ENCODE assay signal across 10 mouse cellular contexts in the genomic region with DNA sequence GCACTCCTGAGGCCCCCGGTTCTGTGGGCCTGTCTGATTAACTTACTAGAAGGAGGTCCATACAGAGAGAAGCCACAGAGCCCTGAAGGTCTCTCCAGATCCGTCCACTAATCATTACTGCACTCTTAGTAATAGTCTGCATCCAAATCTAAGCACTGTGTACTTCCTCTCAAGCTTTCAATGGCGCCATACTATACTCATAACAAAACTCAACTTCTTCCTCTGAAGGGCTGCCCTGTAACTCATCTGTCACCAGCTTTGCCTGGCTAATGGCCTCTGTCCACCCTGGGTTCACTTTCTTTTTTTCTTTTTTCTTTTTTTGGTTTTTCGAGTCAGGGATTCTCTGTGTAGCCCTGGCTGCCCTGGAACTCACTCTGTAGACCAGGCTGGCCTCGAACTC. TPM values are rescaled to one million over a fixed set of nuclear protein-coding genes. Genes with fewer than 3 reads are reported as not detected.
DNase-seq lines count a peak whose midpoint lies in the region; ATAC-seq lines count a peak whose summit lies in the region.
"Had no signal": no experiment of that assay in that cellular context is flagged by ENCODE, and none has a peak within 500 bp of the region (broad histone marks: within the 10 kb centered on the region; RNA-seq: fewer than 3 reads in every experiment).

No protein-coding gene starts in this region.

- H3K27me3 ChIP-seq in forebrain, embryonic 14.5 days (replicated peaks; ENCODE audit: control insufficient read depth, insufficient read depth, low read length) = no peaks in the 10 kb centered on the region
- no peaks in the 10 kb centered on the region for H3K27me3 ChIP-seq in forebrain, embryonic 10.5 days (ENCODE audit: poor library complexity, severe bottlenecking)
- no peaks in the 10 kb centered on the region for H3K27me3 ChIP-seq in neural tube, embryonic 12.5 days (replicated peaks)
- H3K27me3 ChIP-seq in limb, embryonic 12.5 days = no peaks in the 10 kb centered on the region
- H3K27me3 ChIP-seq in neural tube, embryonic 15.5 days (replicated peaks) = no peaks in the 10 kb centered on the region

- H3K4me2 ChIP-seq in forebrain, embryonic 14.5 days (ENCODE audit: low read length) = peak overlapping the region; percentile 98; the same call in 1 of the 2 replicates
- H3K4me2 ChIP-seq in neural tube, embryonic 12.5 days (replicated peaks) = peak overlapping the region; percentile 90
- peak overlapping the region; percentile 92; the same call in 1 of the 2 replicates for H3K4me2 ChIP-seq in limb, embryonic 12.5 days
- H3K4me2 ChIP-seq in neural tube, embryonic 15.5 days = peak overlapping the region; percentile 81

- ATAC-seq in forebrain, embryonic 14.5 days = no peak
- ATAC-seq in neural tube, embryonic 12.5 days (ENCODE audit: low FRiP score, low read depth) = no peak
- ATAC-seq in limb, embryonic 12.5 days (ENCODE audit: insufficient number of reproducible peaks, insufficient read depth, low FRiP score, low TSS enrichment, low read depth) = no peak
- ATAC-seq in neural tube, embryonic 15.5 days (ENCODE audit: low FRiP score) = no peak

- 86% methylated on average over 5 of the region's 5 CpGs for WGBS in forebrain, embryonic 14.5 days
- 87% methylated on average over 5 of the region's 5 CpGs for WGBS in forebrain, embryonic 10.5 days
- 88% methylated on average over 5 of the region's 5 CpGs for WGBS in neural tube, embryonic 12.5 days
- WGBS in limb, embryonic 12.5 days = 69% methylated on average over 5 of the region's 5 CpGs
- WGBS in neural tube, embryonic 15.5 days = 88% methylated on average over 5 of the region's 5 CpGs

- H3K36me3 ChIP-seq in forebrain, embryonic 14.5 days (ENCODE audit: control insufficient read depth, insufficient read depth, low read length) = peaks cover 19% of the 10 kb centered on the region
- H3K36me3 ChIP-seq in forebrain, embryonic 10.5 days (replicated peaks) = peaks cover 34% of the 10 kb centered on the region
- peaks cover 11% of the 10 kb centered on the region; the same call in 1 of the 2 replicates for H3K36me3 ChIP-seq in neural tube, embryonic 12.5 days
- H3K36me3 ChIP-seq in limb, embryonic 12.5 days = peaks cover 33% of the 10 kb centered on the region
- H3K36me3 ChIP-seq in neural tube, embryonic 15.5 days = peaks cover 22% of the 10 kb centered on the region

- H3K27ac ChIP-seq in forebrain, embryonic 14.5 days (ENCODE audit: low read depth, low read length) = no peak overlapping the region
- no peak overlapping the region for H3K27ac ChIP-seq in forebrain, embryonic 10.5 days
- H3K27ac ChIP-seq in neural tube, embryonic 12.5 days = no peak overlapping the region
- H3K27ac ChIP-seq in limb, embryonic 12.5 days = no peak overlapping the region
- no peak overlapping the region for H3K27ac ChIP-seq in neural tube, embryonic 15.5 days (replicated peaks)

- no peak overlapping the region for H3K9ac ChIP-seq in forebrain, embryonic 14.5 days (ENCODE audit: low read length)
- no peak overlapping the region for H3K9ac ChIP-seq in neural tube, embryonic 12.5 days
- no peak overlapping the region for H3K9ac ChIP-seq in limb, embryonic 12.5 days (replicated peaks)
- H3K9ac ChIP-seq in neural tube, embryonic 15.5 days (replicated peaks) = no peak overlapping the region

- no peaks in the 10 kb centered on the region for H3K9me3 ChIP-seq in forebrain, embryonic 14.5 days (replicated peaks; ENCODE audit: control insufficient read depth, low read length)
- no peaks in the 10 kb centered on the region for H3K9me3 ChIP-seq in forebrain, embryonic 10.5 days
- H3K9me3 ChIP-seq in neural tube, embryonic 12.5 days = no peaks in the 10 kb centered on the region
- no peaks in the 10 kb centered on the region for H3K9me3 ChIP-seq in limb, embryonic 12.5 days
- no peaks in the 10 kb centered on the region for H3K9me3 ChIP-seq in neural tube, embryonic 15.5 days (replicated peaks)

- H3K4me1 ChIP-seq in forebrain, embryonic 14.5 days (ENCODE audit: control insufficient read depth, insufficient read depth, low read length) = peaks cover 5% of the 10 kb centered on the region; the same call in 1 of the 2 replicates
- peaks cover 24% of the 10 kb centered on the region for H3K4me1 ChIP-seq in forebrain, embryonic 10.5 days
- H3K4me1 ChIP-seq in neural tube, embryonic 12.5 days = peaks cover 13% of the 10 kb centered on the region
- H3K4me1 ChIP-seq in limb, embryonic 12.5 days (replicated peaks) = peaks cover 8% of the 10 kb centered on the region
- H3K4me1 ChIP-seq in neural tube, embryonic 15.5 days = peaks cover 18% of the 10 kb centered on the region

- no peak overlapping the region for H3K4me3 ChIP-seq in forebrain, embryonic 14.5 days (ENCODE audit: low read depth, low read length)
- H3K4me3 ChIP-seq in forebrain, embryonic 10.5 days = no peak overlapping the region; the same call in 1 of the 2 replicates
- H3K4me3 ChIP-seq in neural tube, embryonic 12.5 days = no peak overlapping the region
- peak overlapping the region; percentile 68 for H3K4me3 ChIP-seq in limb, embryonic 12.5 days (replicated peaks)
- no peak overlapping the region for H3K4me3 ChIP-seq in neural tube, embryonic 15.5 days (replicated peaks)

- DNase-seq in forebrain, embryonic 14.5 days (ENCODE audit: low spot score) = no peak
- DNase-seq in forebrain, embryonic 10.5 days (ENCODE audit: extremely low spot score, low spot score) = no peak
- no peak for DNase-seq in neural tube, embryonic 10.5 days (ENCODE audit: extremely low spot score, low spot score)
- DNase-seq in ovary, postnatal 14 days (ENCODE audit: low spot score) = no peak
- DNase-seq in thymus, postnatal 0 days (ENCODE audit: low spot score) = no peak
- DNase-seq: cerebellum, adult 9-11 months; kidney, postnatal 4 days had no signal

RNA-seq across cellular contexts. Expression of a gene that starts 1.5 kb away (rescaled TPM):
- 9.2 and 18.3 TPM in 2 replicates for polyA plus RNA-seq in forebrain, embryonic 14.5 days (2014; fragmentation: Nextera tagmentation; extraction: Ambion mirVana)
- 17.6 and 19.1 TPM in 2 replicates for polyA plus RNA-seq in forebrain, embryonic 10.5 days (2016; fragmentation: Nextera tagmentation; extraction: Ambion mirVana)
- 23.6 and 31.2 TPM in 2 replicates for polyA plus RNA-seq in neural tube, embryonic 12.5 days (2016; fragmentation: Nextera tagmentation; extraction: Ambion mirVana)
- 18.6 and 19.6 TPM in 2 replicates for polyA plus RNA-seq in limb, embryonic 12.5 days (2016; fragmentation: Nextera tagmentation; extraction: Ambion mirVana)
- polyA plus RNA-seq in neural tube, embryonic 15.5 days (2015; fragmentation: Nextera tagmentation; extraction: Ambion mirVana) = 31.4 and 35.5 TPM in 2 replicates
- 51.9 and 55.0 TPM in 2 replicates for polyA plus RNA-seq in thymus, postnatal 0 days (2015; fragmentation: Nextera tagmentation; extraction: Ambion mirVana)

RNA-seq across cellular contexts. Expression of a gene that starts 38.3 kb away (rescaled TPM):
- polyA plus RNA-seq in forebrain, embryonic 14.5 days (2014; fragmentation: Nextera tagmentation; extraction: Ambion mirVana) = 39.7 and 47.4 TPM in 2 replicates
- polyA plus RNA-seq in forebrain, embryonic 10.5 days (2016; fragmentation: Nextera tagmentation; extraction: Ambion mirVana) = 63.7 and 66.3 TPM in 2 replicates
- polyA plus RNA-seq in neural tube, embryonic 12.5 days (2016; fragmentation: Nextera tagmentation; extraction: Ambion mirVana) = 51.5 and 56.4 TPM in 2 replicates
- 55.1 and 58.0 TPM in 2 replicates for polyA plus RNA-seq in limb, embryonic 12.5 days (2016; fragmentation: Nextera tagmentation; extraction: Ambion mirVana)
- polyA plus RNA-seq in neural tube, embryonic 15.5 days (2015; fragmentation: Nextera tagmentation; extraction: Ambion mirVana) = 68.6 and 71.0 TPM in 2 replicates
- 47.3 and 48.7 TPM in 2 replicates for polyA plus RNA-seq in thymus, postnatal 0 days (2015; fragmentation: Nextera tagmentation; extraction: Ambion mirVana)

RNA-seq across cellular contexts. Expression of a gene that starts 38.3 kb away (rescaled TPM):
- 2.1 and 2.8 TPM in 2 replicates for polyA plus RNA-seq in forebrain, embryonic 14.5 days (2014; fragmentation: Nextera tagmentation; extraction: Ambion mirVana)
- 9.2 and 9.3 TPM in 2 replicates for polyA plus RNA-seq in forebrain, embryonic 10.5 days (2016; fragmentation: Nextera tagmentation; extraction: Ambion mirVana)
- polyA plus RNA-seq in neural tube, embryonic 12.5 days (2016; fragmentation: Nextera tagmentation; extraction: Ambion mirVana) = 10.9 and 11.3 TPM in 2 replicates
- 29.4 and 30.4 TPM in 2 replicates for polyA plus RNA-seq in limb, embryonic 12.5 days (2016; fragmentation: Nextera tagmentation; extraction: Ambion mirVana)
- polyA plus RNA-seq in neural tube, embryonic 15.5 days (2015; fragmentation: Nextera tagmentation; extraction: Ambion mirVana) = 7.1 and 8.8 TPM in 2 replicates
- polyA plus RNA-seq in thymus, postnatal 0 days (2015; fragmentation: Nextera tagmentation; extraction: Ambion mirVana) = 2.0 and 2.4 TPM in 2 replicates

RNA-seq across cellular contexts. Expression of a gene that starts 41.1 kb away (rescaled TPM):
- polyA plus RNA-seq in forebrain, embryonic 14.5 days (2014; fragmentation: Nextera tagmentation; extraction: Ambion mirVana) = 127 and 143 TPM in 2 replicates
- polyA plus RNA-seq in forebrain, embryonic 10.5 days (2016; fragmentation: Nextera tagmentation; extraction: Ambion mirVana) = 243 and 248 TPM in 2 replicates
- polyA plus RNA-seq in neural tube, embryonic 12.5 days (2016; fragmentation: Nextera tagmentation; extraction: Ambion mirVana) = 98.7 and 105 TPM in 2 replicates
- polyA plus RNA-seq in limb, embryonic 12.5 days (2016; fragmentation: Nextera tagmentation; extraction: Ambion mirVana) = 179 and 191 TPM in 2 replicates
- 50.8 and 51.4 TPM in 2 replicates for polyA plus RNA-seq in neural tube, embryonic 15.5 days (2015; fragmentation: Nextera tagmentation; extraction: Ambion mirVana)
- 40.4 and 43.0 TPM in 2 replicates for polyA plus RNA-seq in thymus, postnatal 0 days (2015; fragmentation: Nextera tagmentation; extraction: Ambion mirVana)

RNA-seq across cellular contexts. Expression of a gene that starts 48.1 kb away (rescaled TPM):
- polyA plus RNA-seq in forebrain, embryonic 14.5 days (2014; fragmentation: Nextera tagmentation; extraction: Ambion mirVana) = 106 and 111 TPM in 2 replicates
- polyA plus RNA-seq in forebrain, embryonic 10.5 days (2016; fragmentation: Nextera tagmentation; extraction: Ambion mirVana) = 80.6 and 81.5 TPM in 2 replicates
- polyA plus RNA-seq in neural tube, embryonic 12.5 days (2016; fragmentation: Nextera tagmentation; extraction: Ambion mirVana) = 88.9 and 90.0 TPM in 2 replicates
- 102 and 106 TPM in 2 replicates for polyA plus RNA-seq in limb, embryonic 12.5 days (2016; fragmentation: Nextera tagmentation; extraction: Ambion mirVana)
- polyA plus RNA-seq in neural tube, embryonic 15.5 days (2015; fragmentation: Nextera tagmentation; extraction: Ambion mirVana) = 119 and 120 TPM in 2 replicates
- polyA plus RNA-seq in thymus, postnatal 0 days (2015; fragmentation: Nextera tagmentation; extraction: Ambion mirVana) = 125 and 127 TPM in 2 replicates
